Mouse (Mus musculus) MEL (cell line): ENCODE measurements at regions not wholly inside any gene's neighbourhood (a gene's known extent, or its start where the extent isn't known, plus 50 kb on each side); places are given as distances from the start of the nearest gene placed in this dataset.

Experiments used
- DNase-seq: peaks from one replicate; pipeline ENCODE4 v3.0.0; 2011; ENCODE audit warnings: low read depth, low spot score
- H3K27ac ChIP-seq: 2 replicates; pipeline ENCODE4 v1.5.1; 2012; ENCODE audit warnings: low read depth, mild to moderate bottlenecking, control low read depth, low read length, moderate library complexity; ENCODE audit not compliant: control insufficient read depth
- H3K27me3 ChIP-seq, 2 experiments: fragments of 150-350 bp in 1 of 2; sonication (generic) in 1 of 2; 2 replicates each; pipeline ENCODE4 v1.6.1; 2012; ENCODE audit warnings: low read length in 2 of 2, mild to moderate bottlenecking in 2 of 2, improper control_type of control experiment in 1 of 2, moderate library complexity in 1 of 2; ENCODE audit not compliant: insufficient read depth in 2 of 2, control insufficient read depth in 1 of 2
- H3K36me3 ChIP-seq, 2 experiments: 2 replicates each; pipeline ENCODE4 v1.6.1; 2012 to 2014; ENCODE audit warnings: low read length in 2 of 2, improper control_type of control experiment in 1 of 2, inconsistent platforms in 1 of 2, mild to moderate bottlenecking in 1 of 2; ENCODE audit not compliant: insufficient read depth in 2 of 2, control insufficient read depth in 1 of 2
- H3K4me1 ChIP-seq, 2 experiments: fragments of 150-350 bp in 1 of 2; sonication (generic) in 1 of 2; 2 replicates each; pipeline ENCODE4 v1.6.1; 2012; ENCODE audit warnings: low read length in 2 of 2, improper control_type of control experiment in 1 of 2, mild to moderate bottlenecking in 1 of 2; ENCODE audit not compliant: insufficient read depth in 2 of 2, control insufficient read depth in 1 of 2
- H3K4me3 ChIP-seq, 2 experiments: fragments of 150-350 bp in 1 of 2; sonication (generic) in 1 of 2; 2 replicates each; pipeline ENCODE4 v1.5.1; 2012; ENCODE audit warnings: low read depth in 2 of 2, low read length in 2 of 2, mild to moderate bottlenecking in 2 of 2, moderate library complexity in 2 of 2, control low read depth in 1 of 2, improper control_type of control experiment in 1 of 2; ENCODE audit not compliant: control insufficient read depth in 1 of 2, insufficient read depth in 1 of 2
- H3K79me2 ChIP-seq: 2 replicates; pipeline ENCODE4 v1.6.1; 2012; ENCODE audit warnings: mild to moderate bottlenecking, low read length, moderate library complexity; ENCODE audit not compliant: control insufficient read depth, poor library complexity, insufficient read depth
- H3K9ac ChIP-seq: 2 replicates; pipeline ENCODE4 v1.6.1; 2012; ENCODE audit warnings: low read depth, mild to moderate bottlenecking, control low read depth, low read length, moderate library complexity; ENCODE audit not compliant: control insufficient read depth, poor library complexity, severe bottlenecking
- H3K9me3 ChIP-seq: fragments of 150-350 bp; sonication (generic); replicated peaks from 2 replicates; pipeline ENCODE4 v1.6.1; 2012; ENCODE audit warnings: mild to moderate bottlenecking, low read length, improper control_type of control experiment, moderate library complexity; ENCODE audit not compliant: insufficient read depth
- CHD1 ChIP-seq: IDR thresholded peaks from 2 replicates; pipeline ENCODE4 v1.6.1; 2012; ENCODE audit warnings: low read depth, mild to moderate bottlenecking, inconsistent platforms, low read length, improper control_type of control experiment
- CTCF ChIP-seq, 3 experiments: IDR thresholded peaks in 2 of 3; conservative IDR thresholded peaks in 1 of 3; 2 replicates each; pipeline ENCODE4 v1.5.1; 2011 to 2012; ENCODE audit warnings: low read length in 3 of 3, low read depth in 2 of 3, mild to moderate bottlenecking in 2 of 3, improper control_type of control experiment in 1 of 3, inconsistent platforms in 1 of 3, mixed read lengths in 1 of 3, moderate library complexity in 1 of 3; ENCODE audit not compliant: control insufficient read depth in 1 of 3, insufficient read depth in 1 of 3, poor library complexity in 1 of 3, severe bottlenecking in 1 of 3
- E2F4 ChIP-seq: IDR thresholded peaks from 2 replicates; pipeline ENCODE4 v1.6.1; 2011; ENCODE audit warnings: low read depth, low read length, improper control_type of control experiment, borderline replicate concordance
- ELF1 ChIP-seq: IDR thresholded peaks from 2 replicates; pipeline ENCODE4 v1.6.1; 2014; ENCODE audit warnings: low read depth, mild to moderate bottlenecking, inconsistent platforms, low read length, improper control_type of control experiment, moderate library complexity
- ETS1 ChIP-seq: IDR thresholded peaks from 2 replicates; pipeline ENCODE4 v1.6.1; 2012; ENCODE audit warnings: low read depth, mild to moderate bottlenecking, inconsistent platforms, low read length, improper control_type of control experiment, moderate library complexity
- GATA1 ChIP-seq: IDR thresholded peaks from 2 replicates; pipeline ENCODE4 v1.6.1; 2011; ENCODE audit warnings: low read depth, low read length, improper control_type of control experiment
- MAZ ChIP-seq: IDR thresholded peaks from 2 replicates; pipeline ENCODE4 v1.6.1; 2012; ENCODE audit warnings: low read depth, mild to moderate bottlenecking, inconsistent platforms, low read length, improper control_type of control experiment
- MXI1 ChIP-seq: IDR thresholded peaks from 2 replicates; pipeline ENCODE4 v1.6.1; 2011; ENCODE audit warnings: mild to moderate bottlenecking, low read depth, low read length, improper control_type of control experiment
- POLR2A ChIP-seq, 2 experiments: IDR thresholded peaks; 2 replicates each; pipeline ENCODE4 v1.6.1; 2011 to 2012; ENCODE audit warnings: low read length in 2 of 2, mild to moderate bottlenecking in 2 of 2, control low read depth in 1 of 2, improper control_type of control experiment in 1 of 2, low read depth in 1 of 2, moderate library complexity in 1 of 2; ENCODE audit not compliant: control insufficient read depth in 1 of 2, insufficient read depth in 1 of 2, poor library complexity in 1 of 2
- RAD21 ChIP-seq: IDR thresholded peaks from 2 replicates; pipeline ENCODE4 v1.6.1; 2011; ENCODE audit warnings: mild to moderate bottlenecking, low read depth, low read length, improper control_type of control experiment
- SMC3 ChIP-seq: IDR thresholded peaks from 2 replicates; pipeline ENCODE4 v1.6.1; 2011; ENCODE audit warnings: low read depth, low read length, improper control_type of control experiment
- TAL1 ChIP-seq: IDR thresholded peaks from 2 replicates; pipeline ENCODE4 v1.6.1; 2012; ENCODE audit warnings: mild to moderate bottlenecking, inconsistent platforms, low read length, moderate library complexity, mixed read lengths
- TBP ChIP-seq: IDR thresholded peaks from 2 replicates; pipeline ENCODE4 v1.8.0; 2011; ENCODE audit warnings: low read depth, low read length, improper control_type of control experiment
- TCF12 ChIP-seq: IDR thresholded peaks from 2 replicates; pipeline ENCODE4 v1.6.1; 2014; ENCODE audit warnings: low read depth, mild to moderate bottlenecking, inconsistent platforms, low read length, improper control_type of control experiment, moderate library complexity
- UBTF ChIP-seq: IDR thresholded peaks from 2 replicates; pipeline ENCODE4 v1.6.1; 2012; ENCODE audit warnings: low read depth, mild to moderate bottlenecking, inconsistent platforms, low read length, improper control_type of control experiment, moderate library complexity, borderline replicate concordance; ENCODE audit not compliant: insufficient read depth
- USF2 ChIP-seq, 2 experiments: IDR thresholded peaks; 2 replicates each; pipeline ENCODE4 v1.6.1; 2011 to 2012; ENCODE audit warnings: improper control_type of control experiment in 2 of 2, low read length in 2 of 2, borderline replicate concordance in 1 of 2, inconsistent platforms in 1 of 2, low read depth in 1 of 2, mild to moderate bottlenecking in 1 of 2; ENCODE audit not compliant: insufficient read depth in 1 of 2
- ZKSCAN1 ChIP-seq: IDR thresholded peaks from 2 replicates; pipeline ENCODE4 v1.6.1; 2012; ENCODE audit warnings: low read depth, mild to moderate bottlenecking, inconsistent platforms, low read length, improper control_type of control experiment, moderate library complexity

- TF ChIP-seq ZKSCAN1 = no peak
- no peak for TF ChIP-seq CHD1
- TF ChIP-seq RAD21 = no peak
- no peak for TF ChIP-seq TBP
- no peak for TF ChIP-seq USF2 (IDR thresholded peaks at IDR 0.05; ENCODE audit: borderline replicate concordance in 1 of 2, insufficient read depth in 1 of 2, low read depth in 1 of 2, low read length in 2 of 2)
- TF ChIP-seq SMC3 = no peak
- TF ChIP-seq MXI1 = no peak
- no peak for TF ChIP-seq UBTF
- TF ChIP-seq CTCF (IDR thresholded peaks at IDR 0.05 in 2 of 3, conservative IDR thresholded peaks at IDR 0.05 in 1 of 3; ENCODE audit: control insufficient read depth in 1 of 3, insufficient read depth in 1 of 3, low read depth in 2 of 3, low read length in 3 of 3, poor library complexity in 1 of 3, severe bottlenecking in 1 of 3) = no peak
- no peak for TF ChIP-seq TAL1
- TF ChIP-seq TCF12 = no peak
- no peak for TF ChIP-seq GATA1
- no peak for TF ChIP-seq POLR2A (IDR thresholded peaks at IDR 0.05; ENCODE audit: control insufficient read depth in 1 of 2, insufficient read depth in 1 of 2, low read depth in 1 of 2, low read length in 2 of 2, poor library complexity in 1 of 2)
- TF ChIP-seq E2F4 = no peak
- TF ChIP-seq ELF1 = no peak
- TF ChIP-seq ETS1 = no peak
- H3K79me2 ChIP-seq = no peaks in the 10 kb centered on the region
Observed at GRCm38 (mm10) chr4:142439450-142440183, 200.4 kb upstream of the Kazn start.

GRCm38 (mm10) chr4:142424596-142424995 is 185.4 kb upstream of the Kazn start:
- no peaks in the 10 kb centered on the region for H3K27me3 ChIP-seq
- no peaks in the 10 kb centered on the region for H3K4me1 ChIP-seq
- TF ChIP-seq RAD21 (no peak), MAZ (no peak)
- DNase-seq = no peak
- no peaks in the 10 kb centered on the region for H3K79me2 ChIP-seq
- H3K27ac ChIP-seq = no peak overlapping the region
- no peak overlapping the region for H3K4me3 ChIP-seq
- H3K9me3 ChIP-seq = no peaks in the 10 kb centered on the region
- no peaks in the 10 kb centered on the region for H3K36me3 ChIP-seq
- H3K9ac ChIP-seq = no peak overlapping the region

More at GRCm38 (mm10) chr4:142439450-142440183, 200.4 kb upstream of the Kazn start:
- H3K9ac ChIP-seq = no peak overlapping the region
- no peak overlapping the region for H3K4me3 ChIP-seq
- no peaks in the 10 kb centered on the region for H3K36me3 ChIP-seq
- no peaks in the 10 kb centered on the region for H3K9me3 ChIP-seq
- H3K4me1 ChIP-seq = no peaks in the 10 kb centered on the region
- no peaks in the 10 kb centered on the region for H3K27me3 ChIP-seq
- H3K27ac ChIP-seq = no peak overlapping the region
- no peak for DNase-seq
